Mouse (Mus musculus) limb, embryonic 11.5 days (tissue): ENCODE measurements around the gene Ccdc85b. TPM values are rescaled to one million over a fixed set of nuclear protein-coding genes. Genes with fewer than 3 reads are reported as not detected.
A peak's percentile ranks its signal among the peaks of the same experiment; 100 is the strongest.

Experiments
- ATAC-seq: fragments of 200-750 bp; cut with Nextera tagmentation; 2 replicates; pipeline ENCODE4 v1.8.0; 2017; ENCODE audit warnings: low read depth; ENCODE audit not compliant: insufficient number of reproducible peaks, low FRiP score, low TSS enrichment
- DNase-seq: peaks from one replicate; pipeline ENCODE4 v3.0.0-alpha.2; 2015; ENCODE audit warnings: low spot score
- H3K27ac ChIP-seq: fragments of 300-500 bp; sonication (generic); replicated peaks from 2 replicates; pipeline ENCODE4 v1.5.1; 2014; ENCODE audit warnings: low read depth, mild to moderate bottlenecking, low read length
- H3K27me3 ChIP-seq: fragments of 300-500 bp; sonication (generic); 2 replicates; pipeline ENCODE4 v1.6.1; 2014; ENCODE audit warnings: mild to moderate bottlenecking, low read length, mixed read lengths; ENCODE audit not compliant: control insufficient read depth, insufficient read depth
- H3K36me3 ChIP-seq: fragments of 300-500 bp; sonication (generic); 2 replicates; pipeline ENCODE4 v1.6.1; 2014; ENCODE audit warnings: mild to moderate bottlenecking, low read length, moderate library complexity, mixed read lengths; ENCODE audit not compliant: control insufficient read depth, insufficient read depth
- H3K4me1 ChIP-seq: fragments of 300-500 bp; sonication (generic); 2 replicates; pipeline ENCODE4 v1.6.1; 2014; ENCODE audit warnings: low read length, mixed read lengths; ENCODE audit not compliant: control insufficient read depth, insufficient read depth
- H3K4me2 ChIP-seq: fragments of 300-500 bp; sonication (generic); 2 replicates; pipeline ENCODE4 v1.6.1; 2014; ENCODE audit warnings: low read depth, mild to moderate bottlenecking, moderate library complexity; ENCODE audit not compliant: severe bottlenecking
- H3K4me3 ChIP-seq: fragments of 300-500 bp; sonication (generic); 2 replicates; pipeline ENCODE4 v1.5.1; 2014; ENCODE audit warnings: low read depth, low read length
- H3K9ac ChIP-seq: fragments of 300-500 bp; sonication (generic); 2 replicates; pipeline ENCODE4 v1.6.1; 2014; ENCODE audit warnings: mild to moderate bottlenecking, low read length
- H3K9me3 ChIP-seq: fragments of 300-500 bp; sonication (generic); 2 replicates; pipeline ENCODE4 v1.6.1; 2016; ENCODE audit warnings: low read length; ENCODE audit not compliant: control insufficient read depth
- WGBS: fragments of 180-500 bp; shearing (Covaris S2); extraction: QIAGEN DNeasy Blood & Tissue Kit; methylation state at CpG from one replicate; pipeline ENCODE4 v1.1.7; 2014; 5-methylcytosine and 5-hydroxymethylcytosine counted together
- polyA plus RNA-seq: library from polyadenylated mRNA; unstranded; fragments of >200 nt; fragmentation: Nextera tagmentation; extraction: Ambion mirVana; gene quantifications from 2 replicates; pipeline ENCODE4 v1.2.1, GENCODE M21; 2014

The Ccdc85b gene
- polyA plus RNA-seq, 1 experiment from 2014 or later = 7.9 TPM

DNA sequence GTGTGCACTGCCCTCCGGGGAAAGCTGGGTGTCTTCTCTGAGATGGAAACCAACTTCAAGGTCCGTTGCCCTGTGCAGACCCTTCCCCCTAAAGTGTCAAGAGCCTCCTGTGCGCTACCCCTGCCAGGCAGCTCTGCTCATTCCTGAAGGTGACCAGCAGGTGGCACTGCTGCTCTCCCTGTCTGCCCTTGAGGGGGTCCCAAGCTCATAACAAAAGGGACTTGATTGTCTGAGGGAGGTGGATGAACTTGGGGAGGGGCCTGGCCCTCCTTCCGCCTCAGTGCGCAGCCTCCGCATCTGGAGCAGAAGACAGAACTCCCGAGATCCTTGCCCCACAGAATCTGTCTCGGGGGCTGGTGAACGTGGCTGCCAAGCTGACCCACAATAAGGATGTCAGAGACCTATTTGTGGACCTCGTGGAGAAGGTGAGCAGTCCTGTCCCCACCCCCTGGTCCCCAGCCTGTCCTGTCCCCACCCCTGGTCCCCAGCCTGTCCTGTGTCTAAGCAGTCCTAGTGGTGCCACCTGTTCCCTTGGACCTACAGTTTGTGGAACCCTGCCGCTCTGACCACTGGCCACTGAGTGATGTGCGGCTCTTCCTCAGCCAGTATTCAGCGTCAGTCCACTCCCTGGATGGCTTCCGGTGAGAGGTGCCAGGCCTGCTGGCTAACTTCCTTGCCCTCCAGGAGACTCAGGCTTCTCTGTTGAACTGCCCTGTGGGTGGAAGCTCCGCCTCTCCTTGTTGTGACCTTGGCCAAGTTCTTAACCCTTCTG lies 6.3 kb upstream of the Ccdc85b start:
- peaks cover 13% of the 10 kb centered on the region; the same call in 1 of the 2 replicates for H3K4me1 ChIP-seq
- peak overlapping the region; percentile 10; the same call in 1 of the 2 replicates for H3K4me3 ChIP-seq
- no peaks in the 10 kb centered on the region for H3K27me3 ChIP-seq
- DNase-seq (peak; percentile 87), ATAC-seq (peak; percentile 60)
- no peaks in the 10 kb centered on the region for H3K9me3 ChIP-seq
- WGBS = 56% methylated on average over 15 of the region's 15 CpGs
- peak overlapping the region; percentile 51; the same call in 1 of the 2 replicates for H3K27ac ChIP-seq
- peaks cover 17% of the 10 kb centered on the region for H3K36me3 ChIP-seq
- H3K4me2 ChIP-seq = peak overlapping the region; percentile 37
- H3K9ac ChIP-seq = peak overlapping the region; percentile 47; the same call in 1 of the 2 replicates

DNA sequence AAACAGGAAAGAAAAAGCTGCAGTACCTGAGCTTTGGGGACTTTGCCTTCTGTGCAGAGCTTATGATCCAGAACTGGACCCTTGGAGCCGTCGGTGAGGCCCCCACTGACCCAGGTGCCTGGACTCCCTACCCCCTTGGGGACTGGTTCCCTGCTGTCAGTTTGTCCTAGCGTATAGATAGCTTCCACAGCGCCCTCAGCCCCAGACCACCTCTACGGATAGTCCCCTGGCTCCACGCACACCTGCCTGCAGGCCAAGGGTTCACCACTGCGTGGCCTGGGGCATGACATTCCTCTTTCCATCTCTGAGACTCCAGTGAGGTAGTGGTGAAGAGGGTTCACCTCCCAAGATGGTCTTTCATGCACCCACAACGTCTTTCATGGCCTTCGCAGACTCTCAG lies 5.5 kb upstream of the Ccdc85b start:
- no peak overlapping the region for H3K4me3 ChIP-seq
- no peak overlapping the region for H3K4me2 ChIP-seq
- no peak overlapping the region for H3K27ac ChIP-seq
- H3K27me3 ChIP-seq = no peaks in the 10 kb centered on the region
- no peaks in the 10 kb centered on the region for H3K9me3 ChIP-seq
- H3K36me3 ChIP-seq = peaks cover 17% of the 10 kb centered on the region
- WGBS = 89% methylated on average over 9 of the region's 9 CpGs
- no peak overlapping the region for H3K9ac ChIP-seq
- ATAC-seq (no peak), DNase-seq (no peak)
- H3K4me1 ChIP-seq = peaks cover 13% of the 10 kb centered on the region; the same call in 1 of the 2 replicates

GRCm38 (mm10) chr19:5461411-5461810 lies 3.7 kb upstream of the Ccdc85b start:
- no peaks in the 10 kb centered on the region for H3K27me3 ChIP-seq
- H3K27ac ChIP-seq = no peak overlapping the region
- peak overlapping the region; percentile 88 for H3K4me2 ChIP-seq
- no peak overlapping the region for H3K9ac ChIP-seq
- peak overlapping the region; percentile 71 for H3K4me3 ChIP-seq
- peaks cover 15% of the 10 kb centered on the region for H3K36me3 ChIP-seq
- ATAC-seq = no peak
- 87% methylated on average over 6 of the region's 6 CpGs for WGBS
- DNase-seq = no peak
- H3K9me3 ChIP-seq = no peaks in the 10 kb centered on the region
- peaks cover 15% of the 10 kb centered on the region for H3K4me1 ChIP-seq

- H3K4me1 ChIP-seq = peaks cover 23% of the 10 kb centered on the region
- H3K36me3 ChIP-seq = peaks cover 11% of the 10 kb centered on the region
- peak within 1 kb of the TSS; percentile 69 for H3K9ac ChIP-seq
- under 1% methylated on average over 32 of the region's 32 CpGs for whole genome bisulfite sequencing
- DNase-seq (peak; percentile 93), ATAC-seq (peak; percentile 58)
- H3K27me3 ChIP-seq = no peaks in the 10 kb centered on the region
- H3K27ac ChIP-seq = no peak within 1 kb of the TSS; the same call in 1 of the 2 replicates
- no peaks in the 10 kb centered on the region for H3K9me3 ChIP-seq
- peak within 1 kb of the TSS; percentile 71 for H3K4me3 ChIP-seq
- peak within 1 kb of the TSS; percentile 88 for H3K4me2 ChIP-seq
Observed at GRCm38 (mm10) chr19:5460465-5460911, 2.8 kb upstream of the Ccdc85b start, which contains the start of gene Fibp. Gene Fibp (plus strand): TSS chr19:5460615.

DNA sequence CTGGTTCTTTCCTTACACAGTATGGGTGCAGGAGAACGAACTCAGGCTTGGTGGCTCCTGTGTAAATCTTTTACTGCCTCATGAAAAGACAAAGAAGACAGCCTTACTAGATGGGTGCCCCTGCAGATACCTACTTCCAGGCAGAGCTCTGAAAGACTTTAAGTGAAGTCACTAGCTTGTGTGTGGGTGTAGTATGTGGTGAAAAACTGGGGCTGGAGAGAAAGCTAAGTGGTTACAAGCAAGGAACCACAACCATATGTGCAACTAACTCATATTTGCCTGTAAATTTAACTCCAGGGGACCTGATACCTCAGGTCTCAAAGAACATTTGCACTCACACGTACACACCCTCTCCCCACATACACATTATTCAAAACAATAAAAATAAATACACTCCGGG lies 2.2 kb upstream of the Ccdc85b start:
- H3K4me2 ChIP-seq = peak overlapping the region; percentile 88
- H3K4me1 ChIP-seq = peaks cover 23% of the 10 kb centered on the region
- H3K9ac ChIP-seq = peak overlapping the region; percentile 69
- no peak for ATAC-seq
- DNase-seq = no peak
- peaks cover 7% of the 10 kb centered on the region for H3K36me3 ChIP-seq
- no peaks in the 10 kb centered on the region for H3K9me3 ChIP-seq
- no peaks in the 10 kb centered on the region for H3K27me3 ChIP-seq
- WGBS = 21% methylated on average over 3 of the region's 3 CpGs
- H3K27ac ChIP-seq = no peak overlapping the region
- peak overlapping the region; percentile 71 for H3K4me3 ChIP-seq

DNA sequence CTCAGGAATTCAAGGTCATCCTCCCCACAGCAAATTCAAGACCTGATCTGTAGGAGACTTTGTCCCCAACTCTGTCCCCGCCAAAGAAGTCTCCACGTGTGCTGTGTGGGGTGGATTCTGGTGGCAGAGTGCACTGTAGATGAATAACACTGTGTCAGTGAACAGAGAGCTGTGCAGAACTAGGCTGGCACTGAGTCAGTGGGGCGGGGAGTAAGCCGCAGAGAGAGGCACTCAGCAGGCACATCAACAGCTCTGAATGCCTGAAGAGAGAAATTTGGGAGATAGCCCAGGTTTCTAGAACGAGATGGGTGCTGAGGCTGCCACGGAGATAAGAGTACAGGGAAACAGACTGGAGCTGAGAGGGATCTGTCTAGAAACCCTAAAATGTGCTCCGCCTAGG lies 1.3 kb upstream of the Ccdc85b start:
- Histone ChIP-seq H3K4me3 (no peak overlapping the region), H3K9me3 (no peaks in the 10 kb centered on the region), H3K4me2 (no peak overlapping the region), H3K27ac (no peak overlapping the region), H3K36me3 (peaks cover 4% of the 10 kb centered on the region; the same call in 1 of the 2 replicates), H3K4me1 (peaks cover 21% of the 10 kb centered on the region), H3K27me3 (no peaks in the 10 kb centered on the region), H3K9ac (no peak overlapping the region)
- DNase-seq = no peak
- 71% methylated on average over 7 of the region's 7 CpGs for WGBS
- ATAC-seq = no peak

GRCm38 (mm10) chr19:5456922-5457745 lies 560 bp downstream of the Ccdc85b start:
- DNase-seq (peak; percentile 94), ATAC-seq (peak; percentile 76)
- H3K4me1 ChIP-seq = peaks cover 21% of the 10 kb centered on the region
- H3K9ac ChIP-seq = peak overlapping the region; percentile 61
- under 1% methylated on average over 70 of the region's 70 CpGs for WGBS
- H3K36me3 ChIP-seq = no peaks in the 10 kb centered on the region
- H3K4me3 ChIP-seq = peak overlapping the region; percentile 45
- no peaks in the 10 kb centered on the region for H3K9me3 ChIP-seq
- no peaks in the 10 kb centered on the region for H3K27me3 ChIP-seq
- H3K27ac ChIP-seq = peak overlapping the region; percentile 10
- H3K4me2 ChIP-seq = peak overlapping the region; percentile 98

GRCm38 (mm10) chr19:5456241-5456921 lies 1.3 kb downstream of the Ccdc85b start:
- H3K27me3 ChIP-seq = no peaks in the 10 kb centered on the region
- DNase-seq = peak; percentile 47
- 4% methylated on average over 26 of the region's 26 CpGs for WGBS
- H3K9me3 ChIP-seq = no peaks in the 10 kb centered on the region
- H3K4me2 ChIP-seq = peak overlapping the region; percentile 98
- peak overlapping the region; percentile 61 for H3K9ac ChIP-seq
- no peak for ATAC-seq
- peaks cover 19% of the 10 kb centered on the region for H3K4me1 ChIP-seq
- H3K4me3 ChIP-seq = peak overlapping the region; percentile 45
- H3K36me3 ChIP-seq = no peaks in the 10 kb centered on the region
- peak overlapping the region; percentile 10 for H3K27ac ChIP-seq
